Mouse (Mus musculus): ENCODE measurements around the gene Tgfbr1.

DNA sequence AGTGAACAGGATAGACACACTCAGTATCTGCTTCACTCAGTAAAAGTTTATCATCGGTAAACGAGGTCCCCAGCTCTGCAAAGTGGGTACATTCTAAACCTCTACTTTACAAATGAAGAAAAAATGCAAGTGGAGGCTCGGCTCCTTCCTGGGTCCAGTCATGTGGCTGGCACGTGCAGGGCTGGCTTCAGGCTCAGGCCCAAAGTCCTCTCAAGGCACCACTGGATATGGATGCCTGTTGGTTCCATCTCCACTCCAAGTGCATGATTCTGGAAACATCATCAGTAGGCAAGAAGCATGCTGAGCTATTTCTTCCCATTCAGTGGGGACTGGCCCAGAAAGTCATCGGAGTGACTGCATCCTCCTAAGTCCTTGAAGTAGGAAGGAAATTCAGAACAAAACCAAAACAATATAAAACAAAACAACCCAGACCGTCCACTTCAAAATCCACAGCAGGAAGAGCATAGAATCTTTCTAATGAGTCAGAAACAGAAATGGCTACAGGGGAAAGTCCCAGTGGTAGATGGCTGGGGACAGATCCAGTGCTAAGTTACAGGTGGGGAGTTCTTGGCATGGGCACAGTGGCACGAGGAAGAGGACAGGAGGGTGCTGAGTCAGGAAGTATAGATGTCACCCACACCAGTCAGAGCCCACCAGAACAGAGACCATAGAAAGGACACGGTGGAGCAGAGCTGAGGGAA, 39.2 kb upstream of the Tgfbr1 start:
- TF ChIP-seq CTCF (IDR thresholded peaks at IDR 0.05; ENCODE audit: control insufficient read depth, insufficient read depth, low read length): no peak
- TF ChIP-seq POLR2A (IDR thresholded peaks at IDR 0.05; ENCODE audit: borderline replicate concordance, control insufficient read depth, low read depth, low read length): no peak

Data from bone marrow, adult 2 months (tissue).